Mouse (Mus musculus): ENCODE results near the gene Hoxc8.

Gene Hoxc8

DNA sequence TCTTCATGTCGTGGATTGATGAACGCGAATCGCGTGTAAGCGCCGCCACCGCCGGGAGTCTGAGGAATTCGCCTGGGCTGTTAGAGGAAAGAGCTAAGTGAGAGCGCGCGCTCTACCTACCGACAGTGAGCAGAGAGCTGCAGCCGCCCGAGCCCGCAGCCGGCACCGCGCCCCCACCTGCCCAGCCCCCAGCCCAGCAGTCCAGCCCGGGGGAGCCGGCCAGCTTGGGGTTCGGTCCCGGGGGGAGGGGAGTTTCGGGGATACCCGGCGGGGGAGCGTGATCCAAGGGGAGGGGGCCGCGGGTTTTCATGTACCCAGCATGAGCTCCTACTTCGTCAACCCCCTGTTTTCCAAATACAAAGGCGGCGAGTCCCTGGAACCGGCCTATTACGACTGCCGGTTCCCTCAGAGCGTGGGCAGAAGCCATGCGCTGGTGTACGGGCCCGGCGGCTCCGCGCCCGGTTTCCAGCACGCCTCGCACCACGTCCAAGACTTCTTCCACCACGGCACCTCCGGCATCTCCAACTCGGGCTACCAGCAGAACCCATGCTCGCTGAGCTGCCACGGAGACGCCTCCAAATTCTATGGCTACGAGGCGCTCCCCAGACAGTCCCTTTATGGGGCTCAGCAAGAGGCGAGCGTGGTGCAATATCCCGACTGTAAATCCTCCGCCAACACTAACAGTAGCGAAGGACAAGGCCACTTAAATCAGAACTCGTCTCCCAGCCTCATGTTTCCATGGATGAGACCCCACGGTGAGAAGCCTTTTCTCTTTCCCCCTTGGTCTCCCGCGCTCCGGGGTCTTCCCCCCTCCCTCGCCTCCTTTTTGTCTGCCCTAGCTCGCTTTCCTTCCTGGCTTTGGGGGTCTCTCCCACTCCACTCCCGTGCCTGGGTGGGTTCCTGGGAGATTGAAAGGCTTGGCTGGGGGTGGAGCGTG is at the start of gene Hoxc8:
Gene Hoxc8 (plus strand): TSS at position 147 of the 937 bp plus-strand sequence.
- DNase-seq = peak; percentile 65

DNA sequence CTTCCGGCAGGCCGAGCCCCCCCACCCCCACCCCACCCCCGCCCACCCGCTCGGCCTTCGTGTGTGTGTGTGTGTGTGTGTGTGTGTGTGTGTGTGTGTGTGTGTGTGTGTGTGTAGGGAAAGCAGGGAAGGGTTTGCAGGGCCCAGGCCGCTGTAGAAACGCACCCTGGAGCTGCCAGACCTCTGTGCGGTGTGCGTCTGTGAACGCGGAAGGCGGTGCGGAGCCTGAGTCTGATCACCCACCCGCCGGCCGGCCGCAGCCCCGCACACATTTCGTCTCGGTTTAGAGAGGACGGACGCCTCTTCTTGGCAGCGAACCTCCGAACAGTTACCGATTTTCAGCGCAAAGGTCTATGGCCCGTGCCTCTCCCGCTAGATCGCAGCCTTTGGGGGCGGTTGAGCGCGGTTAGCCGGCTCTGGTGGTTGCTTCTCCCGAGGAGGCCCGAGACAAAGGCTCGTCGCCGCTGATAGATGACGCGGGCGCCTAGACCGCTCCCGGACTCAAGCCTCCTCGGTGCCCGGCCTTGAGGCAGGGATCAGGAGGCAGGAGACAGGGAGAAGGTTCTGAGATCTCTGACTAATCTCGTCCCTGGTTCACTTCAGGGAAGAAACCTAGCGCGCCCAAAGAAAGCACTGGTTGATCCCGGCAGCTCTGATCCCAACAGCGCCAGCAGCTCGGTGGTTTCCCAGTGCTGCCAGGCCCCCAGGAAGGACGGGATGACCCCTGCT is 47.5 kb upstream of the Hoxc8 start:
- no peak for DNase-seq

DNA sequence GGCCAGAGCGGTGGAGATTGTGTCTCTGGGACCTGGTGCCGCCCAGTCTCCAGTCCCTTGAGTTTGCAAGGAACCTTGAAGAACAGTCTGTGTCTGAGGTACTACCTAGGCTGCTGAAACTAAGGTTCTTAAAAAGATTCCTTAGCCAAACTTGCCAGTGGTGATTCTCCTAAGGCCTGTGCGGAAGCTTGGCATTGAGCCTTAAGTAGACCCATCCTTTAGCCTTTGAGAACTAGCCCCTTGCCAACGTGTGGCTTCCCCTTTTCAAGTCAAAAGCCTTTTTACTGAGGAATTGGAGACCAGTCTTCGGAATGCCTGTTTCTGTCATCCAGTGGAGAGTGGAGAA is 47.0 kb upstream of the Hoxc8 start:
- DNase-seq = no peak

DNA sequence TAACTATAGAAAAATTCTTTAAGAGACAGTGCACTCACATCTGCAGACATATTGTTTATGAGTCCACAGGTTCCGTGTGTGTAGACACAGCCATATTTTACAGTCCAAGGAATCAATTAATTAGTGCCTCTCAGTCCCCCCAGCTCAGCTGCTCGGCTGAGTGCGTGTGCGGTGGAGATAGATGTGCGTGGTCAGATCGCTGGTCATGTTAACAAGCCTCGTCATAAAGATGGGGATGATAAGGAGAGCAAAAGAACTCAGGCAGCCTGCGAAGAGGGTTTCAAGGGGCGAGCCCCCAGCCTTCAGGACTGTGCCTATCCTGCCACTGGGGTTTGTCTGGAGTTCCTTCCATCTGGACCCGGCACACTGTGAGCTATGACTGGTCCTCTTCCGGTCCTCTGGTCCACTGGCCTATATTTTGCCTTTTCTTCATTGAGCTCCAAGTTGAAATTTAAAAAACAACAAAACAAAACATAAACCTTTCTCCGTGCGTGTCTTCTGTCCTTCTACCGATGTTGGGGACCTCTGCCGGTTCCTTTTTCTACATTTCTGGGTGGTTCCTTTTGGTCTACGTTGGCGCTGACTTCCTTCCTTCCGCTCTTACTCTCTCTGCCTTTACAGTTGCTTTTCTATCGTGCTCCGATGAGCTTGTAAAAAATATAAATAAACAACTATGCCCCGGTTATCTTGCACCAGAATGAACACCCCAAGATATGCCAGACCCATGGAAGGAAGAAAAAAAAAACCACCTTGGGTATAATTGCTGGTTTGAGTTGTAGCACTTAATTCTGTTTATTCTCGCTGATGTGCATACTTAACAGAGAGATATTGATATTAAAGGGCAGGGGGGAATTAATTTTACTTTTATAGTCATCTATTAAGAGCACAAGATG is 45.0 kb upstream of the Hoxc8 start:
- no peak for DNase-seq

DNA sequence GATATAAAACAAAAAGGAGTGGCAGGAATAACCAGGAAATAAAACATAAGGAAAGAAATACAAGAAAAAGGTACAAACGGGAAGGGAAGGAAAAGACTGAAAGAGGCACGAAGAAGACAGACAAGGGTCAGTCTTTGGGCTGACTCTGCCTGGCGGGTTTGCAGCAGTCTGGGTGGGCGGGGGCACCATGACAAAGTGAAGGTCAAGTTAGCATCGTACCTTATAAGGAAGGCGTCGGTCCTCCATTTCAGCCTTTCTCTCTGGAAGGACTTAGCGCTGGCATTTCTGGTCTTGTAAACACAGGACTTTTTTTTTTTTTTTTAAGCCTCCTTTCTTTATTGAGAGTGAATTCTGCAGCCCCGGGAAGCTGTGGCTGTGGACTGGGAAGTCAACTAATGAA is 43.1 kb upstream of the Hoxc8 start:
- no peak for DNase-seq

DNA sequence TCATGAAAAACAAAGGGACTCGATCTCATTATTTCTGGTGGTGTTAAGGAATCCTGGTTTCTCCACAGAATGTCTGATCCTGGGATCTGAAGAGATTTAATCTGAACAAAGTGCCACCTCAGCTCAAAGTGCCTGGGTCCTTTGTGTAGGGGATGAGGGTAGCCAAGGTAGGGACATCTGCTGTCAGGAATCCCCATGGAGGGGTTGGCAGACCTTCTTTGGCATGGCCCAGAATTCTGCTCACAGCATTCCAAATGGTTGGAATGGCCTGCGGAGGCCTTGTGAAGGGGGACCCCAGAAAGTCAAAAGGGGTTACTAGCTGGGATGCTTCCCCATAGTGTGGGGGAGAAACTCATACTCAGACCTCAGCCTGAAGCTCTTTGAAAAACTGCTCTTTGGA is 41.6 kb upstream of the Hoxc8 start:
- DNase-seq = no peak

DNA sequence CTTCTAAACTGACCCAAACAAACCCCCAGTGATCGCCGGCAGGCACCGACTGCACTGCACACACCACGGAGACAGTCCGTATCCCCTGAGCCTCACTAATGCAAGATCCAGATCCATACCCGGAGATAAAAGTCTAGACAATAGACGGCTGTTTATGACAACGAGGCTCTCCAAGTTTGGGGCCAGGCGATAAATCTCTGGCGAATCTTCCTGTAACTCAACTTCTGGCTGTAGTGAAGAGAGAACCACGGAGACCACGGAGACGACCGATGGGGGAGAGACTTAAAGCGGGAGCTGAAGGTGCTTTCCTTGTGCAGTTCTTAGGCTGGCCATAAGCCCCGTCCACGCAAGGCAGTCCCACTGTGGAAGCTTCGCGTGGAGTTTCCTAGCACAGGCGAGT is 40.7 kb upstream of the Hoxc8 start:
- DNase-seq = no peak

DNA sequence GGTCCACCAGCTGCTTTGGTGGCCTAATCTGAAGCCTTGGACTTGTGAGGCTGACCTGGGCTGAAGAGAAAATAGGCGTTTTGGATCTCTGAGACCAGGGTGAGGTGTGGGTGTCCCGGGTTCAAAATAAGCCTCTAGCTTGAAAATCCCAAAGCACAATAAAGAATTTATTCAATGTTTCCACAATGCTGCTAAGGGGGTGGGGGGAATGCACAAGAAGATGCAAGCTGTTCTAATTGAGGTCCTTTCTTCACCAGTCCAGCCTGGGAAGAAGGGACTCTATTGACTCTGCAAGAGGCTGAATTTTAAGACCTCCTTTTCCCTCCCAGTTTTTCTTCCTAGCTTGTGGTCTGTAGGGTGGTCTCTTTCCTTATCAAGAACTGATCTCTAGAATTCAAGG is 39.5 kb upstream of the Hoxc8 start:
- DNase-seq = no peak

DNA sequence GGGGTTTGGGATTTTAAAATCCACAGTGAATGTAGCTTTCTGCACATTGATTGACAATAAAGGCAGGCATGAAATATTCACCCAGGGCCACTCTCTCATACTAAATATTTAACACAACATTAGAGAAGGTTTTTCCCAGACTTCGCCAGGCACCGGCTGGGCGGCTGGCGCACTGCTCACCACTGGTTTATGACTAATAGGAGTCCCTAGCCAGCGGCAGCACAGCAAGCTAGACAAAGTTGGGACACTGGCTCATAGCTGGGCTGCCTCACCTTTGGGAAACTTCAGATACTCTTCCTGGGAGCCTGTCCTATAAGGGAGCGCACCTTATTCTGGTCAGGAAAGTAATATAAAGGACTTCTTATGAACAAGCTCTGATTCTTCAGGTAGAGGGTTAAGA is 36.8 kb upstream of the Hoxc8 start:
- DNase-seq = no peak

DNA sequence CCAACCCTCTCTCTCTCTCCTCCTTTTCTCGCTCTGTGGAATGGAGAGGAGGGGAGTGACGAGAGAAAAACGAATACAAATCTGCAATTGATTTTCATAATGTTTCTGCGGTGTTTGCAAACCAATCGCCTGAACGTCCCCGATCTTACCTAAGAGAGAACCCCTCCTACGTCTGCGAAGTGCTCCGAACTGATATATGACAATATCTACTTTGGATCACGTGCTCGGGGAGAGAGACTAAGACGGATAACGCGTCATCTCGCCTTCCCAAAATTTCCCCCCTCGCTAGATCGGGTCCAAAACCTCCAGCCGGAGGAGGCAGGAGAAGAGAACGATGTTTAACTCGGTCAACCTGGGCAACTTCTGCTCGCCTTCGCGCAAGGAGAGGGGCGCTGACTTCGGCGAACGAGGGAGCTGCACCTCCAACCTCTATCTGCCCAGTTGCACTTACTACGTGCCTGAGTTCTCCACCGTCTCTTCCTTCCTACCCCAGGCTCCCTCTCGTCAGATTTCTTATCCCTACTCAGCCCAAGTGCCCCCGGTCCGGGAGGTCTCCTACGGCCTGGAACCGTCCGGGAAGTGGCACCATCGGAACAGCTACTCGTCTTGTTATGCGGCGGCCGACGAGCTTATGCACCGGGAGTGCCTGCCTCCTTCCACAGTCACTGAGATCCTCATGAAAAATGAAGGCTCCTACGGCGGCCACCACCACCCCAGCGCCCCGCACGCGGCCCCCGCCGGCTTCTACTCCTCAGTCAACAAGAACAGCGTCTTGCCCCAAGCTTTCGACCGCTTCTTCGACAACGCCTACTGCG is 36.0 kb upstream of the Hoxc8 start, which contains the start of gene Hoxc11:
Gene Hoxc11 (plus strand): TSS at position 236 of the 815 bp plus-strand sequence.
- no peak for DNase-seq

DNA sequence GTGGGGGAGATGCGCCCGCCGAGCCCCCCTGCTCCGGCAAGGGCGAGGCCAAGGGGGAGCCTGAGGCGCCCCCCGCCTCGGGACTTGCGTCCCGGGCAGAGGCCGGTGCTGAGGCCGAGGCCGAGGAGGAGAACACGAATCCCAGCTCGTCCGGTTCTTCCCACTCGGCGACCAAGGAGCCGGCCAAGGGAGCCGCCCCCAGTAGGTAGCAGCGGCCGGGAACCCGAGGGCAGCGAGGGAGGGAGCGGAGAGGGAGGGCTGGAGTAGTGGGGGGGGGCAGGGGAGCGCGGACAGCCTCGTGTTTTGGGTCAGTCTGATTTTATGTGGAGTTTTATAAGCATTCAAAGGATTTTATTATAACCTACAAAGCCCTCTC is 35.4 kb upstream of the Hoxc8 start:
- no peak for DNase-seq

DNA sequence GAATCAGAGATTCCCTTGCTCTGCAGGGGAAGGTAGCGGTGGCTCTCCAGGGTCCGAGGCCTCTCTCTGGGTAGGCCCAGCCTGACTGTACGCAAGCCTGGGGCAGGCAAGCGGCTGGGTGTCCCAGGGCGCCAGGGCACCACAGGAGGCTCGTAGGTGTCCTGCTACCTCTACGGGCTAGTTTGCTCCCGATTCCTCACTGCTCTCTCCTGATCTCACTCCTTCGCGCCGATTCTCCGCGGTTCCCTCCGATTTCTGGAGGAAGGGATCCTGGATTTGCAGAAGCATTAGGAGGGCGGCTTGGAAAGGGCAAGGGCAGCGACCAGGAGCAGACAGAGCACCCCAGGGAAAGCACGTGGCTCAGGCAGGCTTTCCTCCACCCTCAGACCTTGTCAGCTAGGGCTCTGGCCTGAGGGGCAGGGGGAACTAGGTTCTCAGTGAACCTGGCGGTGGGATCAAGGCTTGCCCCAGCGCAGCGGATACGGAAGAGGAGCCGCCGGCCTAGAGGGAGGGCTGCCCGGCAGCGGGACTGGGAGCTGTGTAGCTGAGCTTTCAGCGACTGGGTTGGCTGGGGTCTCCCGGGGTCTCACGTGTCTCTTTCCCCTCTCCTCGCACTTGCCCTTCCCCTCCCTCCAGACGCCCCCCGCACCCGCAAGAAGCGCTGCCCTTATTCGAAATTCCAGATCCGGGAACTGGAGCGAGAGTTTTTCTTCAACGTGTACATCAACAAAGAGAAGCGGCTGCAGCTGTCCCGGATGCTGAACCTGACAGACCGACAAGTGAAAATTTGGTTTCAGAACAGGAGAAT is 34.4 kb upstream of the Hoxc8 start:
- no peak for DNase-seq

DNA sequence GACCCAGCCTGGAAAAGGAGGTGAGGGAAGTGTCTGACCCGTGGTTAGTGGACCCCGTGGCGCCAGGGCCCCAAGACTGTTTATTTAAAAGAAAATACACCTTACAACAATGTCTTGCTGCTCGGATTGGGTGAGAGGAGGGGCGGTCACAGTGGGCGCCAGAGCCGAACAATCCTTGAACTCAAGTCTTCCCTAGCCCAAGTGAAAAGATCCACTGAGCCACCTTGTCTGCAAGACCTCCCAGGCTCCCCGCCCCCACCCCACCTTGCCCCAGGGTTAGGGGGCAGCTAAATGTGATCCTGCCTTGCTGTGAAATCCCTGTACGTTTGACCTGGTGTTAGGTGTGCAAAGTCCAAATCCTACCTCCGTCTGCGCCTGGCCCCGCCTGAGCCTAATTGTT is 33.5 kb upstream of the Hoxc8 start:
- DNase-seq = no peak

DNA sequence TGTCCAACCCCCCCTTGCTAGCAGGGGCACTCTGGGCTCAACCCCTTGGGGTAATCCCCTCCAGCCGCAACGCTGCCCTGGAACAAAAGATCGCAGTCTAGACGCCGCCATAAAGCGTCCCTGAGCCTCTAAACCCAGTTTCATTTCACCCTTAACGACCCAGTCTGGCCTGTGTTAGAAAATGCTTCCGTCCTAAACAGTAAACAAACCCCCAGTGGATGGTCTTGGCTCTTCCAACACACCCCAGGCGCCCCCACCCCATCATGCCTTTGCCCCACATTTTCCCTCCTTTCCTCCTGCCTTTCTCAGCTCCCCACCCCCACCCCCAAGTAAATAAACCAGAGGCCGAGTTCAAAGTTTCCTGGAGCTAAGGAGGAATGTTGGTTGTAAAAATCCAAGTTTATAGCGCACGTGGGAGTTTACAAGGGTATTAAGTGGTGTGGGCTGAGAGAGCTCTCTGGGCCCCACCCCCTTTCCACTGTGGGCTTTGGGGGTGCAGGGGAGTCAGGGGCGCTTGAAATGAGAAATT is 30.7 kb upstream of the Hoxc8 start:
- DNase-seq = no peak

DNA sequence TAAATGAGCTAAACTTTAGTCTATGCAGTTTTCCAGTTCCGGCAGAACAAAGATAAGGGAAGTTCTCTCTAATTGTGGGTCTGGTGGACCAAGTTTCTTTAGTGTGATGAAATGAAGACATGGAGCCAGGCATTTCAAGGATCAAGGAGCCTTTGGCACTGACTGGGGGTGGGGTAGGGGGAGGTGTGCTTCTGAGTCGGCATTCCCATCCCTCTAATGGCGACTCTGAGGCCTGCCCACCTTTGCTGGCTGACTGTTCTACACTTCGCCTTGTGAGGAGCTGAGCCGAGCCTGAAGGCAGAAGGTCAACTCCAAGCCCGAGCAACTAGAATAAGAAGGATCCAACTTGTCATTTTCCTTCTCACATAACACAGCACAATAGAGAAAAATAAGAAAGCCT is 28.7 kb upstream of the Hoxc8 start:
- DNase-seq = no peak

DNA sequence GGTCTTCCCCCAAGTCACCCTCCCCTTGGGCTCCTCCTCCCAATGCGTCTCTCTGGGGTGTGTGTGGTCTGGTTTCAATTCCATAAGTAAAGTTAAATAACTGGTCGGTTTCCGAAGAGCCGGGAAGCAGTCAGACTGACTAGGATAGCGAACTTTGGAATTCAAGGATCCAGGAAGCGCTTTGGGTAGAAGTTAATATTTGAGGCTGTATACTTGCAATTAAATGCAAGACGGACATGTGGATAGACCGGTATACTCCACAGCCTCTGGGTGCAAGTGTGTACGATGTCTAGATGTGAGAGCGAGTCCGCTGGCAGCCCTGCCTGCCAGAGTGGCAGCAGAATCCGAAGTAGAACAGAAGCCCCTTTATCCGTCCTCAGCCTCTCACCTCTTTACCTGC is 27.9 kb upstream of the Hoxc8 start:
- DNase-seq = no peak

DNA sequence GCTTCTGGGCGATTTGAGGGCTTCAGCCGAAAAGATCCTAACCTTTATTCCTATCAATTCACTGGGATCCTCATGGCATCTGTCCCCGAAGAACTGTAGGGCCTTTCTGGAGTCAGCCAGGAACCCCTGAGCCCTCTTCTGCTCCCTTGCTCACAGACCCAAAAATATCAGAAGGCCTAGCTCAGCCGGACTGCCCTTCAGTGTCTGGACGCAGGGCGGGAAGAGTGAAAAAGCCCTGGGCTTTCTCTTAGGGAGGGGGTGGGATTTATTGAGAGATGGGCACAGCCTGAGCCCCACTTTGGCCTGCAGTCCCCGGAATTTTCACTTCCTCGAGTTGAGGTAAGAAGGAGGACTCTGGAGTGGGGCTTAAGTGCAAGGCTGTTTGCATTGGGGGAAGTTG is 27.1 kb upstream of the Hoxc8 start:
- no peak for DNase-seq

DNA sequence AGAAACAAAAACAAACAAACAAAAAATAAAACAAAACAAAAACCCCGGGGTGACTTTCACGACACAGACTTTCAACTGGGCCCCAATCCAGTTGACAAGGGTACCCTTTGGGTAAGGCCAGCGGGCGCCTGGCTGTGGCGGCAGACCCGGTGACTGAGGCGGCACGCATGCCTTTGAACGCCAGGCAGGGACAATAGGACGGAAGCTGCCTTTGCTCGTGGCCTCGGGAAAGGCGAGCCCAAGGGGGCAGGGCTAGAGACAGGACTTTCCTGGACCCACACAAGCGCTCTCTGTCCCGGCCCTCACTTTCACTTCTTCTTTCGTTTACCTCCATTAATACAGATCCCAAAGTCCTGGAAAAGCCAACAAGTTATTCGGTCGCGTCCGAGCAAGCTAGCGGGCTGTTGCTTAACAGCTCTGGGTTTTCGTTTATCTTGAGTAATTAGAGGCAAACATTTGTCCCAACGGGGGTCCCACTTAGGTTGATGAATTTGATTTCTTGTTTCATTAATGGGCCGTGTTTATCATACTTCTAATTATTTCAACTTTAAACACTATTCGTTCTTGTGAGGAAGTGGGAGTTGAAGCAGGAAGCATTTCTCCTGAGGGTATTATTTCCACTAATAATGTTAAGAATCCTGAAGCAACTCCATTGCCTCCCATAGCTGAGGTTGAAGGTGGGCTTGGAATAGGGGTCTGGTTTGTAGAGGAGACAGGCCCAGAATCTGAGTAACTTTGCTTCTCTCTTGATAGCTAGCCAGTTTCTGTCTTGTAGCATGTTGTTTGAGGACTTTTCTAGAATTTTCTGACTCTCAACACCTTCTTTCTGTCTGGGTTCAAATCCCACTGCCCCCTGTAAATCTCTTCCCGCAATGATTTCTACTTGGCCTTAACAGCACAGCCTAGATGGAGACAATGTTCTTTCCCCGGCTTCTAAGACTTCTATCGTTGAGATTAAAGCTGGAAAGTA is 26.5 kb upstream of the Hoxc8 start:
- peak; percentile 82 for DNase-seq

DNA sequence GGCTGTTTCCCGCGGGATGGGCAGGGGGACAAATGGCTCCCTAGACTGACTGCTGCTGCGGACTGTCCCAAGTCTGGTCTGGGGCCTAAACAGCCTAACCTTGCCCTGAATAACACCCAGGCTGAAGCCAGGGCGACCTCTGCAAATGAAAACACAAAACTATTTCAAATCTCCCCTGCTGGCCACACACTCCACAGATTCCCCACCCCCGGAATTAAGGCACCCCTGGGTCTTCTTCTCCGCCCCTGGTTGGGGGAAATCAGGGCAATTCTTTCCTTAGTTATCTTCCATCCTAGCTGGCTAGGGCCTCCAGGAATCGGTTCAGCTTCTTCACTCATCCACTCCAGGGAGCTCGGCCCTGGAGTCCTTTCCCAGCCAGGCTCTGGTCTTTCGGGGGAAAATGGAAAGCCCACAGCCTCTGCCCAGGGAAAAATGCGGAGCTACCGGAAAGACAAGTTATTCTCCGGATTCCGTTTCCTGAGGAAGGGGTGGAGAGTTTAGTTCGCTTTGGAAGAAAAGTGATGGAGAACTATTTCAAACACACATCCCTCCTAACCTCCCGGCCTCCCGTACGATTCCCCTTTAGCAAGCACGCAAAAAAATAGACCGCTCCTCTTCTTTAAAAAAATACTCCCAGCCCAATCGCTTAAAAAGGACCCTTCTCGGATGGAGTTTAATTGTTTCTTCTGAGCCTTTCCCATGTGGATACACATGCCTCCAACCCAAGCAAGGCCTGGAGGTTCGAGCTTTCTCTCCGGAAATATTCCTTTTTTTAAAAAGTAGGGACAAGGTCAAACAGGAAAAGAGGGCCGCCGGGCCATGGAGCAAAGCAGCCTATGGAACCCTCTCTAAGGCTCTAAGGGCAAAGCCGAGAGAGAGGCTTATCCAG is 25.2 kb upstream of the Hoxc8 start:
- DNase-seq = no peak
